Mouse (Mus musculus): Measurements from ENCODE around the gene Denr. TPM values are rescaled to one million over a fixed set of nuclear protein-coding genes. Genes with fewer than 3 reads are reported as not detected.

The Denr gene
- polyA plus RNA-seq, 1 experiment, result 4.7 TPM

DNA sequence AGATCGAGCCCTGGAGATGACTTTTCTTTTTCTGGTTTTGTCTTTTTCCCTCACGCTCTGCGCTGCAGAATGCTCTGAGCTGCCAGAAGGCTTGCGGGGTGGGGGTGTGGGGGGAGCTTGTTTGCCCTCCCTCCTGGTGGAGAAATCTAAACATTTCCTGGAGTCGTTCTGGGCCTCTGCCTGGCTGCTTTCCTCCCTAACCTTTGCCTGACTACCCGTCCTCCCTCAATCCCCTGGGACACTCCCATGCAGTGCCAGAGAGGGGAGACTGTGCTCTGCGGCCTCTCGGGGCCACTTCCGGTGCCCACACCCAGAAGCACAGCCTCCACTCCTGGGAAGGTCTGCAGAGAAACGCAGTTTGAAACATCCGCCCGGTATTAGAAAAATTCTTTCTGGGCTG, 27.0 kb upstream of the Denr start, which contains the start of gene Hcar1:
Hcar1 (minus strand) TSS at position 93 of the 400 bp plus-strand sequence.
- H3K36me3 ChIP-seq (ENCODE audit: control insufficient read depth), result no peaks in the 10 kb centered on the region
- H3K9me3 ChIP-seq (ENCODE audit: control insufficient read depth, low read length), result no peaks in the 10 kb centered on the region
- H3K27me3 ChIP-seq (ENCODE audit: control insufficient read depth), result peaks cover 14% of the 10 kb centered on the region
- H3K4me3 ChIP-seq (replicated peaks), result no peak within 1 kb of the TSS
- TF ChIP-seq GATA1 (IDR thresholded peaks at IDR 0.05; ENCODE audit: low read length) (no peak), TAL1 (IDR thresholded peaks at IDR 0.05; ENCODE audit: low read length) (no peak)
- H3K4me1 ChIP-seq (ENCODE audit: control insufficient read depth), result no peaks in the 10 kb centered on the region; the same call in 1 of the 2 replicates

DNA sequence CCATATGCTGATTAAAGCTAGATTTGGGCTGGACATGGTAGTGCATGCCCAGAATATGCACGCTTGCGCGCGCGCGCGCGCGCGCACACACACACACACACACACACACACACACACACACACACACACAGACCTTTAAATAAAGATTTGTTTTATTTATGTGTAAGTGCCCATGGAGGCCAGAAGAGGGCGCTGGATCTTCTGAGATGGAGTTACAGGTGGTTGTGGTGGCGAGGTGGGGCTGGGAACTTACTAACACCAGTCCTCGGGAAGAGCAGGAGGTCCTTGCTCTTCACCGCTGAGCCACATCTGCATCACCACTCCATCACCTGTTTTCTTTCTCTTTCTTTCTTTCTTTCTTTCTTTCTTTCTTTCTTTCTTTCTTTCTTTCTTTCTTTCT, 26.2 kb upstream of the Denr start:
- peaks cover 14% of the 10 kb centered on the region for H3K27me3 ChIP-seq (ENCODE audit: control insufficient read depth)
- no peaks in the 10 kb centered on the region; the same call in 1 of the 2 replicates for H3K4me1 ChIP-seq (ENCODE audit: control insufficient read depth)
- H3K9me3 ChIP-seq (ENCODE audit: control insufficient read depth, low read length), result no peaks in the 10 kb centered on the region
- H3K4me3 ChIP-seq (replicated peaks), result no peak overlapping the region
- TF ChIP-seq GATA1 (IDR thresholded peaks at IDR 0.05; ENCODE audit: low read length) (no peak), TAL1 (IDR thresholded peaks at IDR 0.05; ENCODE audit: low read length) (no peak)
- no peaks in the 10 kb centered on the region for H3K36me3 ChIP-seq (ENCODE audit: control insufficient read depth)

DNA sequence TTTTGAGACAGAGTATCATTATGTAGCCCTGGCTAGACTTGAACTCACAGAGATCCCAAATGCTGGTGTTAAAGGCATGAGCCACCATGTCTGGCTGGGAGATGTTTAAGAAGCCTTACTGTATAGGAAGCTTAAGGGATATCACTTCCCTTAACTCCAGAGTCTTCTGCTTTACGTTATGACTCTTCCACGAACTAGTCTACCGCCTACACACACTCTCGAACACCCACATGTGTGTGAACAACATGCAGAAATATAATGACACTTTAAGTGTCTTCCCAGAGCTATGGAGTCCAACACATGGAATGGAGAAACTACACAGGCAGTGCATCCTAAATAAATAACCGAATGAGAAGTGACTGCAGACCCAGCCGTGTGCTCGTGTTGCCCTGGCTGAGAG, 23.1 kb upstream of the Denr start:
- Histone ChIP-seq H3K4me3 (replicated peaks) (no peak overlapping the region), H3K4me1 (ENCODE audit: control insufficient read depth) (no peaks in the 10 kb centered on the region; the same call in 1 of the 2 replicates), H3K9me3 (ENCODE audit: control insufficient read depth, low read length) (no peaks in the 10 kb centered on the region), H3K27me3 (ENCODE audit: control insufficient read depth) (peaks cover 5% of the 10 kb centered on the region), H3K36me3 (ENCODE audit: control insufficient read depth) (no peaks in the 10 kb centered on the region)
- TF ChIP-seq GATA1 (IDR thresholded peaks at IDR 0.05; ENCODE audit: low read length) (no peak), TAL1 (IDR thresholded peaks at IDR 0.05; ENCODE audit: low read length) (no peak)

DNA sequence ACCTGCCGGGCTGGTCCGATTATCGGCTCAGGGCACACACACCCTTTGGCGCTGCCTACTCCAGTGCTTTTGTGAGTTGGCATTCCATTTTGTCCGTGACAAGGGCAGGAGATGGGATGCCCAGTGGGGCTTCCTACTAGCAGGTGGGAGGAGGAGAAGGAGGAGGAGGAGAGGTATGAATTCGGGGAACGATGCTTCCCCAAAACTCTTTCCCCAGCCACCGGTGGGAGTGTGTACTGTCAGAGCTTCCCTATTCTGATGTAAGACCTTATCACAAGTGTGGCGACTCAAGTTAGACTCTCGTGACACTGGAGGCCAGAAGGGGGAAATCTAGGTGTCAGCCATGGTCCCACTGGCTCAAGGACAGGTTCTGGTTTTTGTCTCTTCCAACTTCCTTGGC, 22.6 kb upstream of the Denr start:
- Histone ChIP-seq H3K4me3 (replicated peaks) (no peak overlapping the region), H3K9me3 (ENCODE audit: control insufficient read depth, low read length) (no peaks in the 10 kb centered on the region), H3K27me3 (ENCODE audit: control insufficient read depth) (peaks cover 2% of the 10 kb centered on the region), H3K4me1 (ENCODE audit: control insufficient read depth) (no peaks in the 10 kb centered on the region; the same call in 1 of the 2 replicates), H3K36me3 (ENCODE audit: control insufficient read depth) (no peaks in the 10 kb centered on the region)
- TF ChIP-seq TAL1 (IDR thresholded peaks at IDR 0.05; ENCODE audit: low read length) (no peak), GATA1 (IDR thresholded peaks at IDR 0.05; ENCODE audit: low read length) (no peak)

DNA sequence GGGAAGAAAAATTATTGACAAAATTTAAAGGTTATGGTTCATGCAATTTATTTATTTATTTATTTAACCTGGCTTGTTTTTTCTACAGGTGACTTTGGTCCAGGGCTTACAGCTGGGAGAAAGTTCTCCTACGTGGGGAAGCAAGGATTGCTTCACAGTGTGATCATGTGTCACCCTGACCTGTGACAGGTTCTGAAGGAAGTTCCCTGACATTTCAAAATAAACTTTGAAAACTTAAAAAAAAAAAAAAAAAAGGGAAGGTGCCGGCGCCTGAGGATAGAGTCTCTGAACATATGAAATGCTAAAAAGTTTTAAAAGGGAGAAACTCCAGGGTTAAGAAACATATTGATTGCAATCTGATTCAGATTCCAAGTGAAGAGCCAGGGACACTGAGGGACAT, 20.6 kb upstream of the Denr start:
- no peak overlapping the region for H3K4me3 ChIP-seq (replicated peaks)
- TF ChIP-seq TAL1 (IDR thresholded peaks at IDR 0.05; ENCODE audit: low read length) (no peak), GATA1 (IDR thresholded peaks at IDR 0.05; ENCODE audit: low read length) (no peak)
- H3K27me3 ChIP-seq (ENCODE audit: control insufficient read depth), result no peaks in the 10 kb centered on the region
- no peaks in the 10 kb centered on the region for H3K4me1 ChIP-seq (ENCODE audit: control insufficient read depth)
- H3K9me3 ChIP-seq (ENCODE audit: control insufficient read depth, low read length), result no peaks in the 10 kb centered on the region
- H3K36me3 ChIP-seq (ENCODE audit: control insufficient read depth), result no peaks in the 10 kb centered on the region

DNA sequence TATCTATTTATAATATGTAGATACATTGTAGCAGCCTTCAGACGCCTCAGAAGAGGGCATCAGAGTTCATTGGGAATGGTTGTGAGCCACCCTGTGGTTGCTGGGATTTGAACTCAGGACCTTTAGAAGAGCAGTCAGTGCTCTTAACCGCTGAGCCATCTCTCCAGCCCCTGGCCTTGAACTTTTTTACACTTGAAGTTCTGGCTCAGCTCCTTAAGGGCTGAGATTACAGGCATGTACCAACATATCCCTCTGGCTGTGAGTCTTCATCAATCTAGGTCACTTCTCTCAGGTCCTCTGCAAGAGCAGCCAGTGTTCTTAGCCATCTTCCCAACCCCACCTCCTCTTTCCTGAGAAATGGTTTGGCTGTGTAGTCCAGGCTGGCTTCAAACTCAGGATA, 16.7 kb upstream of the Denr start:
- no peak overlapping the region for H3K4me3 ChIP-seq (replicated peaks)
- H3K27me3 ChIP-seq (ENCODE audit: control insufficient read depth), result no peaks in the 10 kb centered on the region
- H3K36me3 ChIP-seq (ENCODE audit: control insufficient read depth), result no peaks in the 10 kb centered on the region
- TF ChIP-seq GATA1 (IDR thresholded peaks at IDR 0.05; ENCODE audit: low read length) (no peak), TAL1 (IDR thresholded peaks at IDR 0.05; ENCODE audit: low read length) (no peak)
- H3K4me1 ChIP-seq (ENCODE audit: control insufficient read depth), result peaks cover 5% of the 10 kb centered on the region
- H3K9me3 ChIP-seq (ENCODE audit: control insufficient read depth, low read length), result no peaks in the 10 kb centered on the region

DNA sequence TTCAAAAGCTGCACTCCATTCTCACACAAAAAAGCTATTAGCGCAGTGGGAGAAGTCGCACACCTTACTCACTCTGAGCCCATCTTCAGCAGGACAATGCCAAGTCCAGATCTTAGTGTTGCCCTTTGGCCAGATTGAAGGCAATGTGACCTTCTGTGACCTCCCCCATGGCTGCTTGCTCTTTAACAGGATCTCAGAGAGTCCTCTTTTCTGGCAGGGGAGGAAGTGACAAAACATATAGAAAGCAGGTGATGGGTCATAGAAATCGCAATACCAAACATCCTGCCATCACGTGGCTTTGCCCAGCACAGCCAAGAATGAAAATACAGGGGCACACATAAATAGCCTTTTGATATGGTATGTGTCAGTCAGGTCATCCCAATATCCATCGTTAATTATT, 16.0 kb upstream of the Denr start:
- Histone ChIP-seq H3K9me3 (ENCODE audit: control insufficient read depth, low read length) (no peaks in the 10 kb centered on the region), H3K27me3 (ENCODE audit: control insufficient read depth) (no peaks in the 10 kb centered on the region), H3K4me1 (ENCODE audit: control insufficient read depth) (peaks cover 5% of the 10 kb centered on the region), H3K36me3 (ENCODE audit: control insufficient read depth) (no peaks in the 10 kb centered on the region), H3K4me3 (replicated peaks) (no peak overlapping the region)
- TF ChIP-seq GATA1 (IDR thresholded peaks at IDR 0.05; ENCODE audit: low read length), result no peak
- no peak for TF ChIP-seq TAL1 (IDR thresholded peaks at IDR 0.05; ENCODE audit: low read length)

DNA sequence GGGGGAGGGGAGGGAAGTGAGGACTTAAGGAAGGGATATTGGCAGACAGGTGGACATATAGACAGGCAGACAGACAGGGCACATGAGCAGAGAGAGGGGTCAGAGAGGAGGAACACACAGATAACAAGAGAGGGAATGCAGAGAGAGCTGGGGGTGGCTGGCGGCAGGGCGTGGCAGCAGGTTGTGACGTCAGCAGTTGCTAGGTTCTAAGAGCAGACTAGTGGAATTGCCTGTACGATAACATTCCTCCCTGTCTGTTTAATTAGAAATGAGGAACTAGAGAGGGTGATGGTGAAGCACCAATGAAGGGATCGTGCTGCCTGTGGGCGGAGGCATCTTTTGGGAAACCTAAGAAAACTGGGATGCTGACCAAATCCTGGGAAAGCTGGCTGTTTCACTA, 15.3 kb upstream of the Denr start:
- Histone ChIP-seq H3K27me3 (ENCODE audit: control insufficient read depth) (no peaks in the 10 kb centered on the region), H3K4me1 (ENCODE audit: control insufficient read depth) (peaks cover 5% of the 10 kb centered on the region), H3K4me3 (replicated peaks) (no peak overlapping the region), H3K9me3 (ENCODE audit: control insufficient read depth, low read length) (no peaks in the 10 kb centered on the region), H3K36me3 (ENCODE audit: control insufficient read depth) (no peaks in the 10 kb centered on the region)
- TF ChIP-seq TAL1 (IDR thresholded peaks at IDR 0.05; ENCODE audit: low read length) (no peak), GATA1 (IDR thresholded peaks at IDR 0.05; ENCODE audit: low read length) (no peak)

DNA sequence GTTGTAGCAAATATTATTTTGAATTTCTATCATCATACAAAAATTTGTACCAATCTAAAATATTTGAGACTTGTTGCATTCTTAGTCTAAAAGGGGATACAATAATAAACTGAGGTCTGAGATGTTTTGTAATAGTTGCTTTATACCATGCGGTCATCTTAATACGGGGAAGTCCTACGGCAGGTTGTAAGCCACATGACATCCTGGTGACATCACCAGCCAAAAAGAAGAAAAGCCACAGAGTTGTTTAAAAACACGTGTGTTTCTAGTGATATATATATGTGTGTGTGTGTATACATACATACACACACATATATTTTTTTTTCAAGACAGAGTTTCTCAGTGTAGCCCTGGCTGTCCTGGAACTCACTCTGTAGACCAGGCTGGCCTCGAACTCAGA, 13.5 kb upstream of the Denr start:
- Histone ChIP-seq H3K4me1 (ENCODE audit: control insufficient read depth) (peaks cover 5% of the 10 kb centered on the region), H3K36me3 (ENCODE audit: control insufficient read depth) (no peaks in the 10 kb centered on the region), H3K27me3 (ENCODE audit: control insufficient read depth) (no peaks in the 10 kb centered on the region), H3K9me3 (ENCODE audit: control insufficient read depth, low read length) (no peaks in the 10 kb centered on the region), H3K4me3 (replicated peaks) (no peak overlapping the region)
- TF ChIP-seq TAL1 (IDR thresholded peaks at IDR 0.05; ENCODE audit: low read length), result no peak

DNA sequence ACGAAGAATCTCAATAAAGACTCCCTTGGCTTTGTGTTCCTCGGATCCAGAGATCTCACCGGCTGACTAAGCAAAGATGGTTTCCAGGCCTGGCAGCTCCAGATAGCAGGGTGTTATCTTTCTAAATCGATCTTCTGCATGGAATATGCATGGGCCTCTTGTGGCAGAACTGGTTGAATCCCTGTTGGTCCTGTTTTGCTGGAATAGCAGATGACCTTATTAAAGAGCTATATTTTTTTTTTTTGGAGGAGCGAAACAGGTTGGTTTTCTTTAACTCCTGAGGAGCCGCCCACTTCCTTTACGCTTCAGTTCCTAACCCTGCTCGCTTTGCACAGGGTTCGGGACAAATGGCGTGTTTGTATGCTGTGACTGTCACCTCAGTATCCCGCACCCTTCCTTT, 10.6 kb upstream of the Denr start:
- no peaks in the 10 kb centered on the region for H3K9me3 ChIP-seq (ENCODE audit: control insufficient read depth, low read length)
- H3K36me3 ChIP-seq (ENCODE audit: control insufficient read depth), result no peaks in the 10 kb centered on the region
- H3K4me1 ChIP-seq (ENCODE audit: control insufficient read depth), result peaks cover 5% of the 10 kb centered on the region
- no peaks in the 10 kb centered on the region for H3K27me3 ChIP-seq (ENCODE audit: control insufficient read depth)
- no peak for TF ChIP-seq TAL1 (IDR thresholded peaks at IDR 0.05; ENCODE audit: low read length)
- no peak for TF ChIP-seq GATA1 (IDR thresholded peaks at IDR 0.05; ENCODE audit: low read length)
- no peak overlapping the region for H3K4me3 ChIP-seq (replicated peaks)
